Mouse (Mus musculus): ENCODE measurements around the gene Rcor2. TPM values are rescaled to one million over a fixed set of nuclear protein-coding genes. Genes with fewer than 3 reads are reported as not detected.

The Rcor2 gene
- total and polyA plus RNA-seq, 3 experiments, result 5.7 to 12.7 (median 7.6) TPM

GRCm38 (mm10) chr19:7261964-7262363 is 5.2 kb upstream of the Rcor2 start:
- 92% methylated on average over 3 of the region's 3 CpGs for WGBS
- H3K79me2 ChIP-seq (replicated peaks; ENCODE audit: control insufficient read depth, insufficient read depth, low read length), result no peaks in the 10 kb centered on the region
- TF ChIP-seq EP300 (IDR thresholded peaks at IDR 0.05; ENCODE audit: insufficient read depth, low read depth, low read length) (no peak), CTCF (IDR thresholded peaks at IDR 0.05) (no peak), POLR2A (IDR thresholded peaks at IDR 0.05; ENCODE audit: insufficient read depth, low read depth, low read length) (no peak)
- no peak overlapping the region for H3K4me3 ChIP-seq
- no peak for DNase-seq
- H3K27me3 ChIP-seq (ENCODE audit: control insufficient read depth, insufficient read depth, low read length), result no peaks in the 10 kb centered on the region
- no peaks in the 10 kb centered on the region; the same call in 1 of the 2 replicates for H3K4me1 ChIP-seq (ENCODE audit: control insufficient read depth, insufficient read depth, low read length)
- H3K36me3 ChIP-seq (ENCODE audit: control insufficient read depth, insufficient read depth, low read length), result no peaks in the 10 kb centered on the region
- no peak overlapping the region for H3K27ac ChIP-seq
- intact Hi-C loops (cut with DNase I), result no loop called here
- no peak overlapping the region for H3K9ac ChIP-seq (ENCODE audit: low read depth, low read length)

- TF ChIP-seq CTCF (IDR thresholded peaks at IDR 0.05), result no peak
- no peak for TF ChIP-seq POLR2A (IDR thresholded peaks at IDR 0.05; ENCODE audit: insufficient read depth, low read depth, low read length)
- TF ChIP-seq EP300 (IDR thresholded peaks at IDR 0.05; ENCODE audit: insufficient read depth, low read depth, low read length), result no peak
- Histone ChIP-seq H3K4me1 (ENCODE audit: control insufficient read depth, insufficient read depth, low read length) (peaks cover 2% of the 10 kb centered on the region), H3K9ac (ENCODE audit: low read depth, low read length) (no peak overlapping the region), H3K27ac (no peak overlapping the region), H3K27me3 (ENCODE audit: control insufficient read depth, insufficient read depth, low read length) (no peaks in the 10 kb centered on the region), H3K79me2 (replicated peaks; ENCODE audit: control insufficient read depth, insufficient read depth, low read length) (no peaks in the 10 kb centered on the region), H3K4me3 (no peak overlapping the region), H3K36me3 (ENCODE audit: control insufficient read depth, insufficient read depth, low read length) (no peaks in the 10 kb centered on the region)
- no peak for DNase-seq
- intact Hi-C loops (cut with DNase I), result no loop called here
- 87% methylated on average over 1 of the region's 1 CpGs for WGBS
These were observed 4.5 kb upstream of the Rcor2 start for GRCm38 (mm10) chr19:7262592-7262991.

- peak overlapping the region; percentile 83 for H3K27ac ChIP-seq
- intact Hi-C loops (cut with DNase I), result loop anchor here (1.0 to 2.0 kb wide), 4 partner anchors 23 to 173 kb away; partner anchors contain the start of gene Naa40
- H3K4me1 ChIP-seq (ENCODE audit: control insufficient read depth, insufficient read depth, low read length), result peaks cover 5% of the 10 kb centered on the region
- WGBS, result 9% methylated on average over 9 of the region's 9 CpGs
- no peak overlapping the region for H3K9ac ChIP-seq (ENCODE audit: low read depth, low read length)
- no peaks in the 10 kb centered on the region for H3K27me3 ChIP-seq (ENCODE audit: control insufficient read depth, insufficient read depth, low read length)
- H3K4me3 ChIP-seq, result no peak overlapping the region
- peak; percentile 80 to 87 for DNase-seq
- H3K36me3 ChIP-seq (ENCODE audit: control insufficient read depth, insufficient read depth, low read length), result no peaks in the 10 kb centered on the region
- H3K79me2 ChIP-seq (replicated peaks; ENCODE audit: control insufficient read depth, insufficient read depth, low read length), result no peaks in the 10 kb centered on the region
- TF ChIP-seq EP300 (IDR thresholded peaks at IDR 0.05; ENCODE audit: insufficient read depth, low read depth, low read length) (peak; percentile 58; the same call in 1 of the 2 replicates), POLR2A (IDR thresholded peaks at IDR 0.05; ENCODE audit: insufficient read depth, low read depth, low read length) (no peak), CTCF (IDR thresholded peaks at IDR 0.05) (peak; percentile 98)
These were observed 2.9 kb upstream of the Rcor2 start for GRCm38 (mm10) chr19:7264088-7264765.

GRCm38 (mm10) chr19:7264766-7265331 is 2.3 kb upstream of the Rcor2 start:
- Histone ChIP-seq H3K36me3 (ENCODE audit: control insufficient read depth, insufficient read depth, low read length) (no peaks in the 10 kb centered on the region), H3K4me1 (ENCODE audit: control insufficient read depth, insufficient read depth, low read length) (peaks cover 8% of the 10 kb centered on the region), H3K9ac (ENCODE audit: low read depth, low read length) (no peak overlapping the region), H3K79me2 (replicated peaks; ENCODE audit: control insufficient read depth, insufficient read depth, low read length) (no peaks in the 10 kb centered on the region), H3K27ac (peak overlapping the region; percentile 83), H3K27me3 (ENCODE audit: control insufficient read depth, insufficient read depth, low read length) (no peaks in the 10 kb centered on the region), H3K4me3 (no peak overlapping the region)
- 21% methylated on average over 6 of the region's 6 CpGs for WGBS
- DNase-seq, result peak; percentile 63 to 79
- TF ChIP-seq CTCF (IDR thresholded peaks at IDR 0.05) (no peak), POLR2A (IDR thresholded peaks at IDR 0.05; ENCODE audit: insufficient read depth, low read depth, low read length) (peak; percentile 53), EP300 (IDR thresholded peaks at IDR 0.05; ENCODE audit: insufficient read depth, low read depth, low read length) (no peak)
- intact Hi-C loops (cut with DNase I), result loop anchor here (1.0 to 2.0 kb wide), 4 partner anchors 24 to 172 kb away; partner anchors contain the start of gene Naa40

GRCm38 (mm10) chr19:7265478-7266191 is 1.5 kb upstream of the Rcor2 start:
- peaks cover 10% of the 10 kb centered on the region for H3K4me1 ChIP-seq (ENCODE audit: control insufficient read depth, insufficient read depth, low read length)
- H3K27me3 ChIP-seq (ENCODE audit: control insufficient read depth, insufficient read depth, low read length), result no peaks in the 10 kb centered on the region
- WGBS, result 35% methylated on average over 14 of the region's 14 CpGs
- H3K4me3 ChIP-seq, result no peak overlapping the region
- intact Hi-C loops (cut with DNase I), result loop anchor here (2.0 kb wide), 2 partner anchors 25 to 171 kb away; partner anchors contain the start of gene Naa40
- no peak overlapping the region for H3K9ac ChIP-seq (ENCODE audit: low read depth, low read length)
- DNase-seq, result peak; percentile 27 to 35
- H3K27ac ChIP-seq, result peak overlapping the region; percentile 83
- no peaks in the 10 kb centered on the region for H3K36me3 ChIP-seq (ENCODE audit: control insufficient read depth, insufficient read depth, low read length)
- TF ChIP-seq POLR2A (IDR thresholded peaks at IDR 0.05; ENCODE audit: insufficient read depth, low read depth, low read length) (no peak), EP300 (IDR thresholded peaks at IDR 0.05; ENCODE audit: insufficient read depth, low read depth, low read length) (no peak), CTCF (IDR thresholded peaks at IDR 0.05) (no peak)
- no peaks in the 10 kb centered on the region for H3K79me2 ChIP-seq (replicated peaks; ENCODE audit: control insufficient read depth, insufficient read depth, low read length)
